Mouse (Mus musculus) embryonic facial prominence, embryonic 10.5 days (tissue): ENCODE data around the gene Cnga3. TPM values are rescaled to one million over a fixed set of nuclear protein-coding genes. Genes with fewer than 3 reads are reported as not detected.
A peak's percentile ranks its signal among the peaks of the same experiment; 100 is the strongest.

ENCODE experiments used
- DNase-seq: peaks from one replicate; pipeline ENCODE4 v3.0.0-alpha.2; 2017; ENCODE audit warnings: low spot score
- H3K27ac ChIP-seq: fragments of 300-500 bp; sonication (generic); replicated peaks from 2 replicates; pipeline ENCODE4 v1.5.1; 2016; ENCODE audit warnings: mild to moderate bottlenecking
- H3K27me3 ChIP-seq: fragments of 300-500 bp; sonication (generic); replicated peaks from 2 replicates; pipeline ENCODE4 v1.6.1; 2016; ENCODE audit warnings: low read depth, mild to moderate bottlenecking; ENCODE audit not compliant: poor library complexity, severe bottlenecking
- H3K36me3 ChIP-seq: fragments of 300-500 bp; sonication (generic); replicated peaks from 2 replicates; pipeline ENCODE4 v1.6.1; 2016; ENCODE audit warnings: mild to moderate bottlenecking, moderate library complexity
- H3K4me1 ChIP-seq: fragments of 300-500 bp; sonication (generic); 2 replicates; pipeline ENCODE4 v1.6.1; 2016
- H3K4me3 ChIP-seq: fragments of 300-500 bp; sonication (generic); 2 replicates; pipeline ENCODE4 v1.5.1; 2016; ENCODE audit warnings: mild to moderate bottlenecking, moderate library complexity
- H3K9me3 ChIP-seq: fragments of 300-500 bp; sonication (generic); 2 replicates; pipeline ENCODE4 v1.6.1; 2016; ENCODE audit warnings: mild to moderate bottlenecking
- WGBS: fragments of 180-500 bp; shearing (Covaris S2); methylation state at CpG from one replicate; pipeline ENCODE4 v1.1.7; 2016; 5-methylcytosine and 5-hydroxymethylcytosine counted together
- polyA plus RNA-seq: library from polyadenylated mRNA; unstranded; fragments of >200 nt; fragmentation: Nextera tagmentation; extraction: Ambion mirVana; gene quantifications from 2 replicates; pipeline ENCODE4 v1.2.1, GENCODE M21; 2016

Gene Cnga3
- polyA plus RNA-seq: not detected in 2 replicates

DNA sequence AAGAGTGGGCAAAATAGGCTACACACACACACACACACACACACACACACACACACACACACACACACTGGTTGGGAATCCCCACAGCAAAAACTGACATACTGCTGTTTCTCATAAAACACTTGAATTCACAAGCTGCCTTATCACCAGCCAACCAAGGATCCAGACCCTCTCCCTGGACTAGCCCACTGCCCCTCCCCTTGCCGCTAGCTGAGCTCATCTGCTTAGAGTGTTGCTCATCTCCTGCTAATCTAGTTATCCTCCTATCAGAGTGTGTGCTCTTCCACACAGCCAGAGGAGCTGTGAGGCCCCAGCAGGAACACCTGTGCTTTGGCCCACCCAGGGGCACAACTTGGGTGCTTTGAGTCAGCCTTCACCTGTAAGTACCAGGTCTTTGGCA is at the start of gene Cnga3:
Cnga3 (plus strand) TSS at position 291 of the 400 bp plus-strand sequence.
- Histone ChIP-seq H3K27me3 (no peaks in the 10 kb centered on the region), H3K36me3 (no peaks in the 10 kb centered on the region), H3K4me1 (no peaks in the 10 kb centered on the region), H3K4me3 (no peak within 1 kb of the TSS), H3K9me3 (no peaks in the 10 kb centered on the region), H3K27ac (no peak within 1 kb of the TSS)
- WGBS: 76% methylated on average over 1 of the region's 1 CpGs
- DNase-seq: no peak

DNA sequence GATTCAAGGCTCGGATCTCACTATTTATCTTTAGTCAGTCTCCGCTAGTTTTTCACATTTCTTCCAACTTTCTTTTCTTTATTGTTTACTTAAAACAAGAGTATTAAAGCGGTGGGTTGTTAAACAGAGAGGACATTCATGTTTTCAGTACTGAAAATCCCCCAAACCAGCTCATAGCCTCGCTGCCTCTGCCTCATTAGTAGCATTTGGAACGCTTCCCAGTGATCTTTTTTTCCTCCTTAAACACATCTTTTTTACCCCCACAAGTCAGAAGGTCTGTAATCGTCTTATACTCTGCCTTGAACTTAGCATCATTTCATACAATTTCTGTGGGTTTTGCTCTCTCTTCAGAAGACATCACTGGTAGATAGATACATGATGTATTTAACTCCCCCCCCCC is 48.2 kb upstream of the Cnga3 start:
- Histone ChIP-seq H3K4me1 (no peaks in the 10 kb centered on the region), H3K27me3 (no peaks in the 10 kb centered on the region), H3K27ac (no peak overlapping the region), H3K9me3 (no peaks in the 10 kb centered on the region; the same call in 1 of the 2 replicates), H3K36me3 (no peaks in the 10 kb centered on the region), H3K4me3 (no peak overlapping the region)
- no peak for DNase-seq
- 71% methylated on average over 6 of the region's 6 CpGs for WGBS

DNA sequence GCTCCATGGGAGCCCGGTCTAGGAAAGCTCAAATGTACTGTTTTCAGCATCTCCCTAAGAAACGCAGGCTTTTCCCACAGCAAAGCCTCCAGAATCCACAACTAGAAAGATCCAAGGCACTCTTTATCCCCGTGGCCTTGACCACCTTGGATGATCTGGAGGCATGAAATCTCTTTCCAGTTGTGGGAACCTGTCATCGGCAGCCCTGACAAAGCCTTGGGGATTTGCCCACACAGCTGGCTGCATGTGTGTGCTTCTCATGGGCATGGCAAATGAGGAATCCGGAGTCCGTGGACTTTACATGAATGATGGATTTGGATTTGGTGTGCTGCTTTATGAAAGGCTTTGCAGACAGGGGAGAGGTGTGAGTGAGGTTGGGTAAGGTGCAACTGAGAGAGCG is 46.3 kb upstream of the Cnga3 start:
- WGBS: 85% methylated on average over 7 of the region's 7 CpGs
- H3K4me1 ChIP-seq: no peaks in the 10 kb centered on the region
- H3K4me3 ChIP-seq: no peak overlapping the region
- no peak for DNase-seq
- H3K27me3 ChIP-seq: no peaks in the 10 kb centered on the region
- no peaks in the 10 kb centered on the region for H3K9me3 ChIP-seq
- no peak overlapping the region for H3K27ac ChIP-seq
- H3K36me3 ChIP-seq: no peaks in the 10 kb centered on the region

DNA sequence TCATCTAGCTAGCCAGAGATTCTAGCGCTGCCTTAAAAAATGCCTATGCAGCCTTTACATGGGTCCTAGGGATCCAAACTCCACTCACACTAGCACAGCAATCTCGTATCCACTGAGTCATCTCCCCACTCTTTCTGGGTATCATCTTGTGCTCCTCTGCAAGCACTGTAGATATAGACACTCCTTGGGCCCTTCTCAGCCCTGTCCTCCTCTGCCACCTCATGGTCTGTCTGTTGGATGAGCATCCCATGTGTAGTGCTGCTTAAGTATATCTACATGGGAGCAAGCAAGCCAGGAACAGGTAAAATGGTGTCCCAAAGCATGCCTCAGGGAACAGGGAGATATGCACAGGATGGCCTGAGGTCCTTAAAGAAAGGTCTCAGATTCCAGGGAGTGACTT is 36.4 kb upstream of the Cnga3 start:
- no peaks in the 10 kb centered on the region for H3K4me1 ChIP-seq
- no peak overlapping the region for H3K4me3 ChIP-seq
- no peaks in the 10 kb centered on the region for H3K27me3 ChIP-seq
- DNase-seq: no peak
- WGBS: 91% methylated on average over 2 of the region's 2 CpGs
- H3K9me3 ChIP-seq: no peaks in the 10 kb centered on the region
- H3K27ac ChIP-seq: no peak overlapping the region
- H3K36me3 ChIP-seq: no peaks in the 10 kb centered on the region

DNA sequence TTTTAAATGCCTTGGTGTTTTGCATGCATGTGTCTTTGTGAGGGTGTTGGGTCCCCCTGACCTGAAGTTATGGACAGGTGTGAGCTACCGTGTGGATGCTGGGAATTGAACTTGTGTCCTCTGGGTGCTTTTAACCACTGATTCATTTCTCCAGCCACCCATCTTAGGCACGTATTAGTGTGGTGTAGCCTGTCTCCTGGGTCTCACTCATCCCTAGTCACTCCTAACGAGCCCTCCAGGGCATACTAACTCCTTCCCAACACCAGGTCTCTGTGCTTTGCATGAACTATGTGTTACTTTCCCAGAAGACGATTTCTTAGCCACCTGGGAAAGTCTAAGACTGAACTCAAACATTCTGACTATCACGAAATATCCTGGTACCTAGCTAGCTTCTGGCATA is 34.4 kb upstream of the Cnga3 start:
- H3K36me3 ChIP-seq: no peaks in the 10 kb centered on the region
- 81% methylated on average over 5 of the region's 5 CpGs for WGBS
- H3K4me3 ChIP-seq: no peak overlapping the region
- H3K27ac ChIP-seq: no peak overlapping the region
- no peak for DNase-seq
- 0 out of 2 replicates have a peak, but pooled peaks cover 1% of the 10 kb centered on the region for H3K4me1 ChIP-seq
- no peaks in the 10 kb centered on the region for H3K9me3 ChIP-seq
- H3K27me3 ChIP-seq: no peaks in the 10 kb centered on the region

DNA sequence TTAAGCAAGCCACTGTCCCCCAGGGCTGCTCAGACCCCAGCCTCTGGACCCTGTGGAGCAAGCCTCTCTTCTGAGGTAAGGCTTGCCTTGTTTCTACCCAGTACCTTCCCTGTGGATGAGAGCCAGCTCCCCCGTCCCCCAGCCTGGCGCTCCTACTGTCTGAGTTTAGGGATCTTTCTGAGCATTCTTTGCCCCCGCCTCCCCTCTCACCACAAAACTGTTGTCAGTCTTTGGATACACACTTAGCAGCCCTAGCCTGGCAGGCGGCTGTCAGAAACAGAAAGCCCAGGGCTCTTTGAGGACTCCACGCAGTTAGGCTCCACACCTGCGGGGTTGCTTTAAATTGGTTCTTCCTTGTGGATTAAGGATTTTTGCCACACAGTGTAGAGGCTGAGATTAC is 27.2 kb upstream of the Cnga3 start:
- Histone ChIP-seq H3K36me3 (no peaks in the 10 kb centered on the region), H3K4me1 (peaks cover 25% of the 10 kb centered on the region), H3K27ac (0 out of 2 replicates have a peak overlapping the region, but pooled peaks have one; percentile 24), H3K9me3 (no peaks in the 10 kb centered on the region), H3K4me3 (no peak overlapping the region), H3K27me3 (no peaks in the 10 kb centered on the region; the same call in 1 of the 2 replicates)
- no peak for DNase-seq
- 58% methylated on average over 6 of the region's 6 CpGs for WGBS

DNA sequence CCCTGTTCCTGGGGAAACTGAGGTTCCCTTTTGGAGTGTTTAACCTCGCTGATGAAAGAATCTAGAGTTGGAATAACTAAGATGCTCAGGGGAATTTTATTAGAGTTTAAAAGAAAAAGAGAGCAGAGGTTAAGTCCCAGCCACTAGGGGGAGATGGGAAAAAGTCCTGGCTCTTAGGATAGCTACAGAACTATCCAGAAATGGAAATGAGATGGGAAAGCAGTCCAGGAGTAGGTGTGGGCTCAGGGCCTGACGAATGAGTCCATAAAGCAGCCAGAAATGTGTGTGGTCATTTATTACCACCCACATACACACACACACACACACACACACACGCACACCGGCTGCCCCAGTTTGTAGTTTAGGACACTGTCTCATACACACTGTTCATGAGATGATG is 19.6 kb upstream of the Cnga3 start:
- no peak overlapping the region for H3K4me3 ChIP-seq
- H3K4me1 ChIP-seq: no peaks in the 10 kb centered on the region
- no peaks in the 10 kb centered on the region for H3K27me3 ChIP-seq
- H3K27ac ChIP-seq: no peak overlapping the region
- no peaks in the 10 kb centered on the region for H3K36me3 ChIP-seq
- DNase-seq: no peak
- 65% methylated on average over 4 of the region's 4 CpGs for WGBS
- no peaks in the 10 kb centered on the region for H3K9me3 ChIP-seq

DNA sequence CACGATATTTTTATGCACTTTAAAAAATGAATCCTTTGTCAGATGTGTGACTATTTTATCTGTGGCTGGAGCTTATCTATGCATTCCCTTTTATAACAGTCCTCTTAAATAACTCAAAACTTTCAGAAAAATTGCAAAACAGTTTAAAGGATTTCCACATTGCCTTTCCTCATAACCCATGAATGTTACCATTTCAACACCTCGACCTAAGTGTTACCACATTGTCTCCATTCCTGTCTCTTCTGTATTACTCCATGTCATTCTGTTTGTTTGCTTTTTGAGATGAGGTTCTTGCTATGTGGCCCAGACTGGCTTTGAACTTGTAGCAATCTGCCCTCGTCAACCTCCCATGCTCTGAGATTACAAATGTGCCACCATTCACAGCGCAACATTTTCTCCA is 12.8 kb upstream of the Cnga3 start:
- Histone ChIP-seq H3K36me3 (no peaks in the 10 kb centered on the region), H3K4me3 (no peak overlapping the region), H3K27me3 (no peaks in the 10 kb centered on the region), H3K27ac (no peak overlapping the region), H3K9me3 (0 out of 2 replicates have a peak, but pooled peaks cover 4% of the 10 kb centered on the region), H3K4me1 (no peaks in the 10 kb centered on the region)
- no peak for DNase-seq
- WGBS: 89% methylated on average over 4 of the region's 4 CpGs

DNA sequence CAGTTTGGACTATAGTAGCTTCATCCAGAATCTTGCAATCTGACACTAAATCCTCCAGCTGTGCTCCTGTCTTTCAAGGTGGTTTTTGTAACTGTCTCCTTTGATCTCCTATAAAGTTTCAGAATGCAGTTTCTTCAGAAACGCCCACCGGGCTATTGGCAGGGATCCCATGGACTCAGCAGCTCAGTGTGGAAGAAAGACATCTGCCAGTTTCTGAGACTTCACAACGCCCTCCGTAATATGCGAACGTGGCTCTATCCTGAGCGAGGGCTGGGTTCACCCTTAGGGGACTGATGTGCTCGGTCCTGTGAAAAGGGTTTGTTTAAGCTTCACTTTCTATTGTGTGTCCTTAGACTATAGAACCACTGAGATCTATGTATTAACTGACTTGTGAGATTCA is 6.5 kb upstream of the Cnga3 start:
- Histone ChIP-seq H3K36me3 (no peaks in the 10 kb centered on the region), H3K4me3 (no peak overlapping the region), H3K9me3 (0 out of 2 replicates have a peak, but pooled peaks cover 4% of the 10 kb centered on the region), H3K27me3 (no peaks in the 10 kb centered on the region), H3K4me1 (no peaks in the 10 kb centered on the region), H3K27ac (no peak overlapping the region)
- DNase-seq: no peak
- 84% methylated on average over 8 of the region's 8 CpGs for WGBS

DNA sequence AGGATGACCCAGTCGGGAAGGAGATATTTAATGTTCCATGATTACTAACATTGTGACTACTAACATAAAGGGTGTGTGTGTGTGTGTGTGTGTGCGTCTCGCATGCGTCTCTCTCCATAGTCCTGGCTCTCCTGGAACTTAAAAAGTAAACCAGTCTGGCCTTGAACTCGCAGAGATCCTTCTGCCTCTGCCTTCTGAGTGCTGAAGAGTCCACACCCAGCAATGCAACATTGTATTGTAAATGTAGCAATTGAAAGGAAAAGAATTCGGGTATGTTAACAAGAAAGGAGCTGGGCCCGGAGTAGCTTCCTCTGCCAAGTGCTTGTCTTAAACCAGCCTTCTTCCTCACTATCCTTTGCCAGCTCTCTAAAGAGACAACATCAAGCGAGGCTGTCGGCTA is 1.9 kb upstream of the Cnga3 start:
- no peak overlapping the region for H3K4me3 ChIP-seq
- DNase-seq: no peak
- no peak overlapping the region for H3K27ac ChIP-seq
- H3K4me1 ChIP-seq: no peaks in the 10 kb centered on the region
- H3K9me3 ChIP-seq: no peaks in the 10 kb centered on the region
- no peaks in the 10 kb centered on the region for H3K27me3 ChIP-seq
- H3K36me3 ChIP-seq: no peaks in the 10 kb centered on the region
- 92% methylated on average over 9 of the region's 9 CpGs for WGBS

DNA sequence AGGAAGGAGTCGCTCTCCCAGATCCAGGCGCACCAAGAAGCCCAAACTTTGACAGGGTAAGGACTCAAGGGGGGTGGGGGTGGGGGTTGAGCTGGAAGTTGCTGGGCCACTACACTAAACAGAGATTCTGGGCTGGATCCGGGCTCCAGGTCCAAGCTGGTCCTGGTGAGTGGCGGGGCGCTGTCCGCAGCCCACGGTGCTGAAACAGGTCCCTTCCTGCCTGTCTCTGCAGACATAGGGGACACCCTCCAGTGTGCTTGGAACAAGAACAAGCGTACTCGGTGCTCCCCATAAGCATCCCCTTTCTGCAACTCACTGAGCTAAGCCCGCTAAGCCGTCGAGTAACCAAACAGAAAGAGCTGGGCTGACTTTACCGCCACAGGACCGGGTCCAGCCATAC is 4.2 kb downstream of the Cnga3 start:
- 6% methylated on average over 14 of the region's 14 CpGs for WGBS
- Histone ChIP-seq H3K9me3 (no peaks in the 10 kb centered on the region), H3K4me3 (no peak overlapping the region), H3K4me1 (peaks cover 13% of the 10 kb centered on the region), H3K36me3 (no peaks in the 10 kb centered on the region), H3K27me3 (no peaks in the 10 kb centered on the region), H3K27ac (no peak overlapping the region)
- peak; percentile 83 for DNase-seq

DNA sequence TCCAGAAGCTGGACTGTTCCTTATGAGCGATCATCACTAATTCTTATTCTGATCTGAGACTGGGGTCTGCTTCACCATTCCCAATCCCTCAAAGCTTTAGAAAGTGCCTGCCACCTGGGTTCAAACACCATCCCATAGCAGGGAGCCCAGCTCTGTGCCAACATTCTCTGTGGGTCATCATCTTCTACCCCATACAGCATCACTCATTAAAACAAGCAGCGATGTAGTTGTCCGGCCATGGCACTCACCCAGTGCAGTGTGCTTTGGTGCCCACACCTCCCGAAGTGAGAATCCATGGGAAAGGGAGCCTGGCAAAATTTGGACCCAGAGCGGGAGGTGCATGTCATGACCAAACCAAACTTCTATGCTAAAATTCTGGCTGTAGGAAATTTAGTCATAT is 5.4 kb downstream of the Cnga3 start:
- Histone ChIP-seq H3K4me1 (peaks cover 13% of the 10 kb centered on the region), H3K9me3 (no peaks in the 10 kb centered on the region), H3K27ac (no peak overlapping the region), H3K4me3 (no peak overlapping the region), H3K36me3 (no peaks in the 10 kb centered on the region), H3K27me3 (no peaks in the 10 kb centered on the region)
- WGBS: 88% methylated on average over 5 of the region's 5 CpGs
- DNase-seq: no peak

DNA sequence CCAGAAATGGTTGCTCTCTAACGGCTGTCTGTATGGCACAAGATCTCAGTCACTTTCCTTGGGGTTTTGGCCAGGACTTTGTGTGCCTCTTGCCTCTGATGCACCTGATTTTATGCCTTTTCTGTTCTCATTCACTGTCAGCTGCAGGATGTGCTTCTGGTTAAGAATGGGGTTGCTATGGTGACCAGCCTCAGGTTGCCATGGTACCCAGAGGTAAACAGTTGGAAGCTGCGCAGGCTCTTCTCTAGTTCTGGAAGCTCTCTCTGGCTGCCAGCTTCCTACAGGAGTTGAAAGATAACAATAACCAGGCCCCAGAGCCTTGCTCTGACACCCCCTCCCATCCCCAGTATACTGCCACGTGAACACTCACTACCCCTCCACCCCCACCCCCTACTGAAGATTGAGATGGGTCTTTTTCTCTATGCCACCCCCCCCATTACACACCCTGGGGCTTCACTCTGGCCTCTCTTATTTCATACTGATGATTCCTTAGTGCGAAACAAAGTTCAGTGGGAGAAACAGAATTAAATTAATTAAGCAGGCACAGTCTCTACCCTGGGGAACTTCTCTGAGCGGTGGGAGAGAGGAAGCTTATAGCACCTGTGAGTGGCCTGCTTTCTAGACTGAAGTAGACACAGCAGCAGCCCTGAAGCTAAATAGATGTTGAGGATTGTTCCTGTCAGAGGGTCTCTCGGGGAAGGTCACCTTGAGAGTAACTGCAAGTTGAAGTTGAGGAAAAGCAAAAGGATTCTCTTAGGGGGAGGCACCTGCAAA is 6.1 kb downstream of the Cnga3 start:
- H3K4me3 ChIP-seq: no peak overlapping the region
- H3K4me1 ChIP-seq: peaks cover 13% of the 10 kb centered on the region
- peak; percentile 73 for DNase-seq
- H3K9me3 ChIP-seq: no peaks in the 10 kb centered on the region
- H3K27ac ChIP-seq: no peak overlapping the region
- 53% methylated on average over 6 of the region's 6 CpGs for WGBS
- no peaks in the 10 kb centered on the region for H3K36me3 ChIP-seq
- no peaks in the 10 kb centered on the region for H3K27me3 ChIP-seq
